Mouse (Mus musculus) forebrain, embryonic 13.5 days (tissue): ENCODE measurements around the gene Sp1. TPM values are rescaled to one million over a fixed set of nuclear protein-coding genes. Genes with fewer than 3 reads are reported as not detected.

ENCODE experiments used
- ATAC-seq: fragments of 200-750 bp; cut with Nextera tagmentation; 2 replicates; pipeline ENCODE4 v1.8.0; 2017
- H3K27ac ChIP-seq: fragments of 300-500 bp; sonication (generic); 2 replicates; pipeline ENCODE4 v1.5.1; 2015; ENCODE audit warnings: inconsistent platforms, mild to moderate bottlenecking, moderate library complexity
- H3K27me3 ChIP-seq: fragments of 300-500 bp; sonication (generic); 2 replicates; pipeline ENCODE4 v1.6.1; 2015; ENCODE audit warnings: mild to moderate bottlenecking, inconsistent platforms
- H3K36me3 ChIP-seq: fragments of 300-500 bp; sonication (generic); 2 replicates; pipeline ENCODE4 v1.6.1; 2015; ENCODE audit warnings: mild to moderate bottlenecking, inconsistent platforms; ENCODE audit not compliant: poor library complexity, severe bottlenecking
- H3K4me1 ChIP-seq: fragments of 300-500 bp; sonication (generic); 2 replicates; pipeline ENCODE4 v1.6.1; 2015; ENCODE audit warnings: inconsistent platforms
- H3K4me2 ChIP-seq: fragments of 300-500 bp; sonication (generic); 2 replicates; pipeline ENCODE4 v1.6.1; 2015; ENCODE audit warnings: inconsistent platforms, mild to moderate bottlenecking, moderate library complexity
- H3K4me3 ChIP-seq: fragments of 300-500 bp; sonication (generic); 2 replicates; pipeline ENCODE4 v1.5.1; 2015; ENCODE audit warnings: mild to moderate bottlenecking, inconsistent platforms
- H3K9ac ChIP-seq: fragments of 300-500 bp; sonication (generic); 2 replicates; pipeline ENCODE4 v1.6.1; 2015; ENCODE audit warnings: mild to moderate bottlenecking, inconsistent platforms
- H3K9me3 ChIP-seq: fragments of 300-500 bp; sonication (generic); replicated peaks from 2 replicates; pipeline ENCODE4 v1.6.1; 2016; ENCODE audit warnings: inconsistent platforms
- WGBS: fragments of 180-500 bp; shearing (Covaris S2); methylation state at CpG from one replicate; pipeline ENCODE4 v1.1.7; 2015; 5-methylcytosine and 5-hydroxymethylcytosine counted together
- polyA plus RNA-seq: library from polyadenylated mRNA; unstranded; fragments of >200 nt; fragmentation: Nextera tagmentation; extraction: Ambion mirVana; gene quantifications from 2 replicates; pipeline ENCODE4 v1.2.1, GENCODE M21; 2015

Gene Sp1
- polyA plus RNA-seq, 1 experiment from 2014 or later: 7.0 TPM

DNA sequence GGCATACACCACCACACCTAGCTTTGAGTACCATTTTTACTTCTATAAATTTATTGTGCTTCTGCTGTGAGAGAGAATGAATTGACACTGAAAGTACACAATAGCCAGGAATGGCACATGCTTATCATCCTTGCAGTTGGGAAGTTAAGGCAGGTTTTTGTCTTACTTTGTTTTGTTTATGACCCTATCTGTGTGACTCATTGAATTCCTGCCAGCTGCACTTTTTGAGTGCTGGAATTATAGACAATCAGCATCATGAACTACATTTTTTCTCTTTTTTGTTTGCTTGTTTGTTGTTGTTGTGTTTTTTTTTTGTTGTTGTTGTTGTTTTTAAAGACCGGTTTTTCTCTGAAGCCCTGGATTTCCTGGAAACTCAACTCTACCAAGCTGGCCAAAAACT is 15.0 kb downstream of the Sp1 start:
- H3K9ac ChIP-seq: no peak overlapping the region
- H3K27me3 ChIP-seq: no peaks in the 10 kb centered on the region
- no peaks in the 10 kb centered on the region for H3K4me1 ChIP-seq
- H3K27ac ChIP-seq: no peak overlapping the region
- no peak for ATAC-seq
- H3K9me3 ChIP-seq: no peaks in the 10 kb centered on the region
- H3K36me3 ChIP-seq: peaks cover 34% of the 10 kb centered on the region
- H3K4me2 ChIP-seq: no peak overlapping the region
- no peak overlapping the region for H3K4me3 ChIP-seq
- WGBS: 65% methylated on average over 1 of the region's 1 CpGs

DNA sequence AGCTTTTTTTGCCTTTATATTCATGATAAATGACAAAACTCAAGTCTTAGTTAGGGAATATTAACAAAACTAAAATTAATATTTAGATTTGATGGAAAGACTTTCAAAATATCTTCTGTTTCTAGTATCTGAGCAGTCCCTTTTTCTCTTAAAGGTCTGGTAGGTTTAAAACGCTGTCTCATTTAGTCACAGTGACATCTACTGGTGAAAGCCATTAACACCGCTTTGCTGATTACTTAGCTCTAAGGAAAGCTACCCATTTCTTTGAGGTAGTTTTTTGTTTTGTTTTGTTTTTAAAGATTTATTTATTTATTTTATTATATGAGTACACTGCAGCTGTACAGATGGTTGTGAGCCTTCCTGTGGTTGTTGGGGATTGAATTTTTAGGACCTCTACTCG is 15.5 kb downstream of the Sp1 start:
- Histone ChIP-seq H3K4me1 (no peaks in the 10 kb centered on the region), H3K4me3 (no peak overlapping the region), H3K9ac (no peak overlapping the region), H3K27ac (no peak overlapping the region), H3K27me3 (no peaks in the 10 kb centered on the region), H3K9me3 (no peaks in the 10 kb centered on the region), H3K4me2 (no peak overlapping the region), H3K36me3 (peaks cover 39% of the 10 kb centered on the region)
- WGBS: 57% methylated on average over 3 of the region's 3 CpGs
- no peak for ATAC-seq

DNA sequence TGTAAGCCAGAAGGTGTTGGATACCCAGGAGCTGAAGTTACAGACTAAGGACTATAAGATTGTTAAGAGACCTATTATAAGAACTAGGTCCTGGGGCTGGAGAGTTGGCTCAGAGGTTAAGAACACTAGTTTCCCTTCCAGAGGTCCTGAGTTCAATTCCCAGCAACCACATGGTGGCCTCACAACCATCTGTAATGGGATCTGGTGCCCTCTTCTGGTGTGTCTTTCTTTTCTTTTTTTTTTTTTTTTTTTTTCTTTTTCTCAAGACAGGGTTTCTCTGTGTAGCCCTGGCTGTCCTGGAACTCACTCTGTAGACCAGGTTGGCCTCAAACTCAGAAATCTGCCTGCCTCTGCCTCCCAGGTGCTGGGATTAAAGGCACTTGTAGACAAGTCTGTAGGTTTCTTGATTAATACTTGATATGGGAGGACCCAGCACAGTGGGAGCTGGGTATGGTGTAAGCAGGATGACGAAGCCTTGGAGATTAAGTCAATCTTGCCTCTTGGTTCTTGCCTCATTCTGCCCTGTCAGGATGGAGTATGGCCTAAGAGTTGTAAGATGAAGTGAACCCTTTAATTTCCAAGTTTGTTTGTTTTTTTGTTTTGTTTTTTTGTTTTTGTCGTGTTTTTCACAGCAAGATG is 17.8 kb downstream of the Sp1 start:
- Histone ChIP-seq H3K36me3 (peaks cover 55% of the 10 kb centered on the region), H3K27me3 (no peaks in the 10 kb centered on the region), H3K27ac (no peak overlapping the region), H3K4me3 (no peak overlapping the region), H3K4me1 (no peaks in the 10 kb centered on the region), H3K4me2 (no peak overlapping the region), H3K9me3 (no peaks in the 10 kb centered on the region), H3K9ac (no peak overlapping the region)
- no peak for ATAC-seq
- WGBS: 94% methylated on average over 2 of the region's 2 CpGs

DNA sequence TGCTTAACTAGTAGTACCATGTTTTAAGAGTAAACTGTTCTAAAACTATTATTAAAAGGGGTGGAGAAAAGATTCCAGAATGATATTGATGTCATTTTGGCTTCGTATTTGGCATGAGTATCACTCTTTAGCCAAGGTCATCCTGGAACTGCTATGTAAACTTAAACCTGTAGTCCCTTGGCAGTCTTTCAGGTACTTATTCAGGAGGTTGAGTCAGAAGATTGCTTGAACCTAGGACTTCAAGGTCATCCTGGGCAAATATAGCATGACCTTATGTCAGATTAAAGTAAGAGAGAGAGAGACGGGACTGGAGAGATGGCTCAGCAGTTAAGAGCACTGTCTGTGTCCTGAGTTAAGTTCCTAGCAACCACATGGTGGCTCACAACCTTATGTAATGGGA is 18.7 kb downstream of the Sp1 start:
- H3K9ac ChIP-seq: no peak overlapping the region
- H3K4me3 ChIP-seq: no peak overlapping the region
- H3K4me2 ChIP-seq: no peak overlapping the region
- ATAC-seq: no peak
- H3K27ac ChIP-seq: no peak overlapping the region
- 91% methylated on average over 2 of the region's 2 CpGs for WGBS
- no peaks in the 10 kb centered on the region for H3K4me1 ChIP-seq
- H3K9me3 ChIP-seq: no peaks in the 10 kb centered on the region
- no peaks in the 10 kb centered on the region for H3K27me3 ChIP-seq
- peaks cover 56% of the 10 kb centered on the region for H3K36me3 ChIP-seq

DNA sequence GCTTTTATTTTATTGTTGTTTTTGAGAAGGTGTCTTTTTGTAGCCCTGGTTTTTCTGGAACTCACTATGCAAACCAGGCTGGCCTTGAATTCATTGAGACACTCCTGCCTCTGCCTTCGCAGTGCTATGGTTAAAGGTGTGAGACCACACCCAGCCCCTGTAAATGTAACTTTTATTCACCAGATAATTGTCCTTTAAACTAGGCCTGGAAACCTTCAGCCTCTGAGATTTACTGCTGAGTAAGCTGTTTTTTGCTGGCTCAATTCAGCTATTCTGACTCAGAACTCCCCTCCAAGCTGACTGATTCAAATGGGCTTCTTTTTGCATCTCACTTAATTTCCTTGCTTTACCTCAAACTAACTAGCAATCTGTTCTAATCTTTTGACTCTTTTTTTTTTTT is 21.0 kb downstream of the Sp1 start:
- Histone ChIP-seq H3K27ac (no peak overlapping the region), H3K9me3 (no peaks in the 10 kb centered on the region), H3K9ac (no peak overlapping the region), H3K4me2 (no peak overlapping the region), H3K4me3 (no peak overlapping the region), H3K4me1 (no peaks in the 10 kb centered on the region), H3K27me3 (no peaks in the 10 kb centered on the region), H3K36me3 (peaks cover 75% of the 10 kb centered on the region)
- no peak for ATAC-seq
- whole genome bisulfite sequencing: 100% methylated on average over 1 of the region's 1 CpGs

DNA sequence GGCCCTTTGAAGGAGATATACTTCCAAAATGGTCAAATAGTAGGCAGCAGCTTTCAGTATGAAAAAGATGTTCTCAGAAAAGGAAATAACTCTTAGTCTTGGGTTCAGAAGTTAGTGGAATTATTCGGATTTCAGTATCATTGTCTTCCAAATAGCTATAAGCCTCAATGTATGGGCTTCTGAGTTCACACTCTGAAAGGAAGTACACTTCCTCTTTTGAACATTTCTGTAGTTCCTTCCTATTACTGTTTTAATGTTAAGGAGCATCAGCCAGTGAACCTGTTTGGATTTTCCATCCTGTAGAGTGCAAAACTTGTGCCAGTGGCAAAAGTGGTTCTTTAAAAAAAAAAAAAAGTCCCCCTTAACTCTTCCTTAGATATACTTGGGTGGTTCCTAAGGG is 26.1 kb downstream of the Sp1 start:
- no peak for ATAC-seq
- no peak overlapping the region for H3K4me3 ChIP-seq
- no peak overlapping the region for H3K27ac ChIP-seq
- WGBS: 87% methylated on average over 1 of the region's 1 CpGs
- peaks cover 81% of the 10 kb centered on the region for H3K36me3 ChIP-seq
- no peaks in the 10 kb centered on the region for H3K9me3 ChIP-seq
- no peak overlapping the region for H3K4me2 ChIP-seq
- H3K9ac ChIP-seq: no peak overlapping the region
- no peaks in the 10 kb centered on the region for H3K4me1 ChIP-seq
- H3K27me3 ChIP-seq: no peaks in the 10 kb centered on the region

DNA sequence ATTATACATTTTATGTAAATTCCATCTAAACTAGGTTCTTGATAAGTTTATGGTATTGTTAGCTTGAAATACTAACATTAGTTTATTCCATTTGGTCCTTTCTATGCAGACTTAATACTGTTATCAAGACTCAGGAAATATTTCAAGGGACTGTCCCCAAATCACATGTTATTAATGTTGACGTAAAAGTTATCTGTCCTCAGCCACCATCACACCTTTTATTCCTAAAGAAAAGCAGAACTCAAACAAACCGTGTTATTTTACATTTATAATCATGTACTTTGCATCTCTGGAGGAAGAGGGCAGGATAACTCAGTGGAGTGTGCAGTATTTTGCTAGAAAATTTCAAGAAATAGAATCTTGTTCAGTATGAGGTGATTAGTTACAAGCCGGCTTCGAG is 27.2 kb downstream of the Sp1 start:
- no peak overlapping the region for H3K4me3 ChIP-seq
- no peak overlapping the region for H3K4me2 ChIP-seq
- H3K9me3 ChIP-seq: no peaks in the 10 kb centered on the region
- peaks cover 76% of the 10 kb centered on the region for H3K36me3 ChIP-seq
- no peak for ATAC-seq
- H3K27ac ChIP-seq: no peak overlapping the region
- whole genome bisulfite sequencing: 94% methylated on average over 4 of the region's 4 CpGs
- no peaks in the 10 kb centered on the region for H3K4me1 ChIP-seq
- H3K27me3 ChIP-seq: no peaks in the 10 kb centered on the region
- no peak overlapping the region for H3K9ac ChIP-seq

DNA sequence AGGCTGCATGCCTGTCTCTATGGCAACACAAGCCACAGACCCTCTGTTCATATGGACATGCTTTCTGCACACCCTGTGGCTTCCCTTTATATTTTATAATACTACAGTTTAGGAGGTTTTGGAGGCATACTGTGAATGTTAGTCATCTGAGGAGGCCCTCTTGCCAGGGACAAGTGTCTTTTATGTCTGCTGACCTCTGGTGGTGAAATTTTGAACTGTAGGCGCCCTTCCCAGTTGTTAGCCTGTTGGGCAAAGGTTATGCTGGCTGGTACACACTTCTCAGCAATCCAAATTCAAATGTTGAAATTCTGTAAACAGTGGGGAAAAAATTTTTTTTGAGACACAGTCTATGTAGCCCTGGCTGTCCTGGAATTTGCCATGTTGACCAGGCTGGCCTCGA is 36.5 kb downstream of the Sp1 start:
- no peaks in the 10 kb centered on the region for H3K9me3 ChIP-seq
- no peak overlapping the region for H3K4me2 ChIP-seq
- 0 out of 2 replicates have a peak, but pooled peaks cover 7% of the 10 kb centered on the region for H3K36me3 ChIP-seq
- ATAC-seq: peak; percentile 57; the same call in 1 of the 2 replicates
- no peak overlapping the region for H3K27ac ChIP-seq
- H3K9ac ChIP-seq: no peak overlapping the region
- no peaks in the 10 kb centered on the region for H3K27me3 ChIP-seq
- 48% methylated on average over 2 of the region's 2 CpGs for WGBS
- H3K4me3 ChIP-seq: no peak overlapping the region
- H3K4me1 ChIP-seq: no peaks in the 10 kb centered on the region

DNA sequence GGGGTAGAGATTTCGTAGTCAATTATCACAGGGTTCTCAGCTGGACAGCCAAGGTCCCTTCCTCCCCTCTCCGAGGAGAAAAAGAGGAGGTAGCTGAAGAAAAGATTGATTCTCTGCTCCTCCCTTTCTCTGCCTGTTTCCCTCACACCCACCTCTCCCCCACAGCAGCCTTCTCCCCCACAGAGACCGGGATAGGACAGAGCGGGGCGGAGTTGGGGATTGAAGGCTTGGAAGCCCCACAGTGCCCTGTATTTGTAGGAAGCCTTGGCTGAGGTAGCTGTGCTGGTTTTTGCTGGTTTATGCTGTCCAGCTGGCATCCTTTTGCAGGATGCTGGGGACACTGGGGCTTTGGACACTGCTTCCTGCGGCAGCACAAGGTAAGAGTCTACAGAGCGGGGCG is 39.2 kb downstream of the Sp1 start, which contains the start of gene Amhr2:
TSS of gene Amhr2 (plus strand) at position 222 of the 400 bp plus-strand sequence.
- H3K4me3 ChIP-seq: no peak within 1 kb of the TSS
- no peak for ATAC-seq
- no peaks in the 10 kb centered on the region for H3K4me1 ChIP-seq
- no peaks in the 10 kb centered on the region for H3K27me3 ChIP-seq
- no peak within 1 kb of the TSS for H3K27ac ChIP-seq
- no peak within 1 kb of the TSS for H3K4me2 ChIP-seq
- H3K9me3 ChIP-seq: no peaks in the 10 kb centered on the region
- no peaks in the 10 kb centered on the region for H3K36me3 ChIP-seq
- no peak within 1 kb of the TSS for H3K9ac ChIP-seq
- 66% methylated on average over 8 of the region's 8 CpGs for WGBS

DNA sequence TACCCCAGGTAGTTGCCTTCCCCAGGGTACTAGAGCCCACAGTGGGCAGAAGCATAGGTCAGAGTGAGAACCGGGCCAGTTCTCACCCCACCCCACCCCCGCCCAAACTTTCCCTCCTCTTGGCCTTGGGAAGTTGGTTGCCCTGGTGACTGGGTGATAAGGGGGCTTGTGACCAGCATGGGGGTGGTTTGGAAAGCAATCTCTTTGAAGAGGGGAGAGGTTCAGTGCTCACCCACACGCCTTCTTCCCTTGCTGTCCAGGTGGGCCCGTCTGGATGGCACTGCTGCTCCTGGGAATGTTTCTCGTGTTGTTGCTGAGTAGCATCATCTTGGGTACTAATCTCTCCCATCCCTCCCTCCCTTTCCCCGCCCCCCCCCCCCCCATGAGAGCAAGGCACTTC is 40.5 kb downstream of the Sp1 start:
- no peak for ATAC-seq
- Histone ChIP-seq H3K36me3 (no peaks in the 10 kb centered on the region), H3K4me1 (no peaks in the 10 kb centered on the region), H3K4me3 (no peak overlapping the region), H3K9me3 (no peaks in the 10 kb centered on the region), H3K27me3 (no peaks in the 10 kb centered on the region), H3K9ac (no peak overlapping the region), H3K27ac (no peak overlapping the region), H3K4me2 (no peak overlapping the region)
- WGBS: 64% methylated on average over 5 of the region's 6 CpGs

DNA sequence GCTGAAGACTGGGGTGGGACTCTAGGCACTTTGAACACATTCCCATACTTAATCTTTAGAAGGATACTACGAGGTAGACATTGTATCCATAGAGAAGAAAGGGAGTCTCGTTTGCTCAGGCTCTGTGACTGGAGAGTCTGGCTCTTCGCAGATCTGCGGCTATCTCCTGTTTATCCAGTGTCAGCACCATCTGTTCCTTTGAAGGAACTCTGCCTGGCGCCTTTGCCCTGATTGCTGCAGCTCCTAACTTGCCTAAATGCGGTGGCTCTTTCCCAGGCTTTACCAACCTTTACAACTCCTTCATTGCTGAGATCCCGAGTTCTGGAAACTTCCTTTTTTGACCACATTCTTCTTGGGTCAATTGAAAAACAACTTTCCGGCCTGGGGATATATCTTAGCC is 43.4 kb downstream of the Sp1 start:
- no peaks in the 10 kb centered on the region for H3K27me3 ChIP-seq
- no peak for ATAC-seq
- no peak overlapping the region for H3K4me3 ChIP-seq
- no peaks in the 10 kb centered on the region for H3K36me3 ChIP-seq
- no peak overlapping the region for H3K9ac ChIP-seq
- no peak overlapping the region for H3K27ac ChIP-seq
- no peaks in the 10 kb centered on the region for H3K9me3 ChIP-seq
- no peaks in the 10 kb centered on the region for H3K4me1 ChIP-seq
- 73% methylated on average over 8 of the region's 8 CpGs for WGBS
- H3K4me2 ChIP-seq: no peak overlapping the region

DNA sequence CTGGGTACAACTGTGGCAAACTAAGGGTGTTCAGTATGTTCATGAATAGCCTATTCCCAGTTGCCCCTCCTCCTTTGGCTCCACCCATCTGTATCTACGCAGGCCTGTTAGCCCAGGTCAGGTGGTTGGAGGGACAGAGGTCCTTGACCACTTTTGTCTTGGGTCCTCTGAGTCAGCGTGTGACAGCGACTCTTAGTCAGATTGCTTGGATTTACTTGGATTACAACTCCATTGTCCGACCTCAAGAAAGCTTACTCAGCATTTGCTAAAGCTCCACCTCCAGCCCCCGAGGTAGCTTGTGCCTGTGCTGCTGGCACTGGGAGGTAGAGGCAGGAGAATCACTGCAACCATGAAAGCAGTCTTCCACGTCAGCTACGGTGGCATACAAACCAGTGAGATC is 45.0 kb downstream of the Sp1 start:
- ATAC-seq: no peak
- H3K9ac ChIP-seq: no peak overlapping the region
- no peaks in the 10 kb centered on the region for H3K27me3 ChIP-seq
- no peaks in the 10 kb centered on the region for H3K9me3 ChIP-seq
- H3K4me1 ChIP-seq: no peaks in the 10 kb centered on the region
- H3K36me3 ChIP-seq: no peaks in the 10 kb centered on the region
- no peak overlapping the region for H3K4me3 ChIP-seq
- 27% methylated on average over 7 of the region's 7 CpGs for WGBS
- H3K4me2 ChIP-seq: no peak overlapping the region
- no peak overlapping the region for H3K27ac ChIP-seq

DNA sequence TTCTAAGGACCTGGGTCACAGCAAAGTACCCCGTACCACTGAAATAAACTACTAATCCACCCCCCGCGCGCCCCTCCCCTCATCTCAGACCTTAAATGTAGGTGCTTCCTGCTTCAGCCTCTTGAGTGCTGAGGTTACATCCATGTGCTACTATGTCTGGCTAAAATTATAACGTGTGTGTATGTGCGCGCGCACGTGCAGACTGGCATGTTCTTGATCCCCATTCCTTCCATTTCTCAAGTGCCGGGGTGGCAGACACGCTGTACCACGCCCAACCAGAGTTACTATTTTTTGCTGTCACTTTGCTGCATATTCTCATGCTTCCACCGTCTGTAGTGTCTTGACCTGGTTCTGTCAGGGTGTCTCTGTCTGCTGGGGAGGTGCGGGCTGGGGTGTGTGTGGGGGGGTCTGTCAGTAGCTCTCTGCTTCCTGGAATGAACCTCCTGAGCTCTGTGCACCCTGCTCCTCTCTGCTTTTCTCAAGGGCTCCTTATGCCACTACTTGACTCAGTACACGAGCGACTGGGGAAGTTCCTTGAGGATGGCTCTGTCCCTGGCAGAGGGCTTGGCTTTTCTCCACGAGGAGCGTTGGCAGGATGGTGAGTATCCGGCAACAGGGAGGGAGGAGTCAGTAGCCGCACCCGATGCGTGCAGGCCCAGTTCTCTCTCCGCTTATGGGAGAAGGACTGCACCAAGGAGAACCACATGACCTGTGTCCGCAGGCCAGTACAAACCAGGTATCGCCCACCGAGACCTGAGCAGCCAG is 45.9 kb downstream of the Sp1 start:
- WGBS: 85% methylated on average over 26 of the region's 26 CpGs
- Histone ChIP-seq H3K9ac (no peak overlapping the region), H3K36me3 (no peaks in the 10 kb centered on the region), H3K4me3 (no peak overlapping the region), H3K27ac (no peak overlapping the region), H3K4me2 (no peak overlapping the region), H3K27me3 (no peaks in the 10 kb centered on the region), H3K4me1 (no peaks in the 10 kb centered on the region), H3K9me3 (no peaks in the 10 kb centered on the region)
- no peak for ATAC-seq
